Mouse (Mus musculus) spleen, adult 2 months (tissue): ENCODE data around the gene Spata20. TPM values are rescaled to one million over a fixed set of nuclear protein-coding genes. Genes with fewer than 3 reads are reported as not detected.

Source experiments
- DNase-seq, 2 experiments: peaks; one replicate each; pipeline versions ENCODE4 v3.0.0 to v3.0.0-alpha.2; 2012 to 2021; ENCODE audit warnings: low spot score in 2 of 2, low read depth in 1 of 2
- H3K27ac ChIP-seq: fragments of 200-500 bp; 2 replicates; pipeline ENCODE4 v1.5.1; 2012; ENCODE audit warnings: low read length, inconsistent platforms; ENCODE audit not compliant: insufficient read depth
- H3K27me3 ChIP-seq: fragments of 200-500 bp; 2 replicates; pipeline ENCODE4 v1.6.1; 2012; ENCODE audit warnings: mild to moderate bottlenecking, moderate library complexity, low read length, inconsistent platforms; ENCODE audit not compliant: control insufficient read depth, insufficient read depth
- H3K36me3 ChIP-seq: fragments of 200-500 bp; 2 replicates; pipeline ENCODE4 v1.6.1; 2012; ENCODE audit warnings: mild to moderate bottlenecking, low read length, inconsistent platforms; ENCODE audit not compliant: control insufficient read depth, insufficient read depth
- H3K4me1 ChIP-seq: fragments of 200-500 bp; 2 replicates; pipeline ENCODE4 v1.6.1; 2011; ENCODE audit warnings: inconsistent platforms; ENCODE audit not compliant: control insufficient read depth, insufficient read depth, insufficient read length
- H3K4me3 ChIP-seq: fragments of 200-500 bp; 2 replicates; pipeline ENCODE4 v1.5.1; 2011; ENCODE audit warnings: mild to moderate bottlenecking, inconsistent platforms; ENCODE audit not compliant: insufficient read depth, insufficient read length; ENCODE audit errors: extremely low read depth
- CTCF ChIP-seq: fragments of 200-500 bp; IDR thresholded peaks from 2 replicates; pipeline ENCODE4 v1.5.1; 2011; ENCODE audit warnings: mild to moderate bottlenecking, inconsistent platforms; ENCODE audit not compliant: insufficient read depth, insufficient read length, insufficient replicate concordance; ENCODE audit errors: extremely low read depth
- POLR2A ChIP-seq: fragments of 200-500 bp; IDR thresholded peaks from 2 replicates; pipeline ENCODE4 v1.6.1; 2011; ENCODE audit warnings: low read depth, low read length, inconsistent platforms
- WGBS: fragments of 180-500 bp; shearing (Covaris S2); methylation state at CpG from one replicate; pipeline ENCODE4 v1.1.7; 2018; 5-methylcytosine and 5-hydroxymethylcytosine counted together
- polyA plus RNA-seq: library from polyadenylated mRNA; depleted of rRNA; stranded (reverse); fragments of >200 nt; gene quantifications from 2 replicates; pipeline ENCODE4 v1.2.3, GENCODE M21; 2012

Spata20 gene
- polyA plus RNA-seq, 1 experiment, result not detected

DNA sequence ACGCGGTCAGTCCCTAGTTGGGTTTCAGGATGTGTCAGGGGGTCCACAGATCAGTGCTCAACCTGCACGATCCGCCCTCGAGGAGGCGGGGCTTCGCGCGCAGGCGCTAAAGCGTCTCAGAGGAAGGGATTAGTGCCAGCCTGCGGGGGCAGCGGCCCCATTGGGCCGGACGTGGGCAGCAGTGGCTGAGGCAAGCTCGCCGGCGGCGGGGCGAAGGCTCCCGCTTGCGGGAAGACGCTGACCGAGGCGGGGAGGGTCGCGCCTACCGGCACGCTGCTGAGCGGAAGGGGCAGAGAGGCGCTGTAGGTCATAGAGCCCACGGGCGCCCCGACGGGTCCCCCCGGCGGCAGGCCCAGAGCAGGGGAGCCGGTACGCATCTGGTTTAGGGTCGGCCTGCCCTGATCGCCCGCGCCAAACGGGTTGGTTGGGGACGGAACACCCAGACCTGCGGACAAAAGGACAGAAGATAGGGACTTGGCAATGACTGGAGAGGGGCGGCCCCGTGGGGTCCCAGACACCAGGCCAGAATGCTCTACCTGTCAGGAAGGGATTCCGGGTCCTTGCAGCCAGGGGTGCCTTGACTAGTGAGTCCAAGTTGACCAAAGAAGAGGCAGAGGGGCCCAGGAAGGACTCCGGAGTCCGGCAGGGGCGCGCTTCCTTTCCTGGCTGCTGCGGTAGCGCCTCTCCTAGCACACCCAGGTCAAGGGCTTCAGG, 5.2 kb upstream of the Spata20 start:
- Histone ChIP-seq H3K4me3 (no peak overlapping the region), H3K27me3 (0 out of 2 replicates have a peak, but pooled peaks cover 4% of the 10 kb centered on the region), H3K4me1 (peaks cover 5% of the 10 kb centered on the region; the same call in 1 of the 2 replicates)

DNA sequence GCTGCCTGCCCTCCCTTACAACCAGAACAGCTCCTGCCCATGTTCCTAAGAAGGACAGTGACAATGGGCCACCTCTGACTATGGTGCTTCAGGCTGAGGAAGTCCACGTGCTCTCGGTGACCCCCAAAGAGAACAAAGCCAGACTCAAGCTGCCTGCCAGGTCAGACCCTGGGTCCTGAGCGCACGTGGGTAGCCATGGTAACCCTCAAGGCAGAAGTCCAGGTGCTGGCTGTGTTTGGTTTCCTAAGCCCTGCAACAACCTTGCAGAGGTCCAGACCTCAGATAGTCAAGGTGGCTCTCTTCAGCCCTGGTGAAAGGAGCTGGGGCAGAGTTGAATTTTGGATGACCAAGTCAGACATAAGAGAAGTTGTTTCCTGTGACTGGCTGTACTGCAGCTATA, 3.8 kb upstream of the Spata20 start:
- 0 out of 2 replicates have a peak, but pooled peaks cover 4% of the 10 kb centered on the region for H3K27me3 ChIP-seq
- peaks cover 5% of the 10 kb centered on the region; the same call in 1 of the 2 replicates for H3K4me1 ChIP-seq
- no peak for DNase-seq
- no peak for TF ChIP-seq POLR2A
- no peaks in the 10 kb centered on the region for H3K36me3 ChIP-seq
- 50% methylated on average over 4 of the region's 4 CpGs for WGBS
- H3K4me3 ChIP-seq, result no peak overlapping the region
- H3K27ac ChIP-seq, result no peak overlapping the region

More for the DNA sequence above, 5.2 kb upstream of the Spata20 start:
- WGBS, result 4% methylated on average over 55 of the region's 55 CpGs
- Histone ChIP-seq H3K27ac (no peak overlapping the region), H3K36me3 (no peaks in the 10 kb centered on the region)
- DNase-seq, result no peak
- TF ChIP-seq POLR2A, result no peak
- no peak for TF ChIP-seq CTCF

DNA sequence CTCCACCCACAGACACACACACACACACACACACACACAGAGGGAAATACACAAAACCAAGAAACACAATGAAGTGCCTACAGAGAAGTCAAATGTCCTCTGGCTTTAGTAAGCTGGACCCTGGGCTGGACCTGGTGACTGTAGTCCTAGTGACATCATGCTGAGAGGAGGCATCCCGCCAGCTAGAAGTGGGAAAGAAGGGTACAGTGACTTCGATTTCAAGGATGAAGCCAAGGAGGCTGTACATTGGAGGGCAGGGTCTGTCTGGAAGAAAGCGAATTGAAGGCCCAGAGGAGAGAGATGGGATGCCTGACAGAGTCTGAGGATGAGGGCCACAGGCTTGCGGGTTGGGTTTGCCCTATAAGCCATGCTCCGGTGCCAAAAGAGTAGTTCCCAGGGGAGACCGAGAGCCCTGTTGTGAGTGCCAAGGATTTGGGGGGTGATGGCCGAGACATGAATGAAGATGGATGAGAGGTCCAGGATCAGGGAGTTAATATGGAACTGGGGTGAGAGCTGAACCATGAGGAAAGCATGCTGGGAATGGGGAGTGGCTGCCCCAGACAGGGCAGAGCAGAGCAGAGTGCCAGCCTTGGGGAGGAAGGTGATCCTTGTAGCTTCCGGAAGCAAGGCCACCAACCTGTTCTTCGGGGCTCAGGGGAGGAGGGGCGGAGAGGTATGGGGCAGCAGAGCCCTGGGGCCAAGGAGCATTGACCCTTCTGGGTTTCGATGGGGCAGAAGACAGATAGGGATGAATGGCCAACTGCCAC, 3.0 kb upstream of the Spata20 start:
- H3K4me3 ChIP-seq, result no peak overlapping the region
- no peak overlapping the region for H3K27ac ChIP-seq
- H3K36me3 ChIP-seq, result no peaks in the 10 kb centered on the region
- TF ChIP-seq POLR2A (no peak), CTCF (no peak)
- peaks cover 5% of the 10 kb centered on the region; the same call in 1 of the 2 replicates for H3K4me1 ChIP-seq
- 0 out of 2 replicates have a peak, but pooled peaks cover 4% of the 10 kb centered on the region for H3K27me3 ChIP-seq
- DNase-seq, result no peak
- WGBS, result 91% methylated on average over 11 of the region's 11 CpGs

DNA sequence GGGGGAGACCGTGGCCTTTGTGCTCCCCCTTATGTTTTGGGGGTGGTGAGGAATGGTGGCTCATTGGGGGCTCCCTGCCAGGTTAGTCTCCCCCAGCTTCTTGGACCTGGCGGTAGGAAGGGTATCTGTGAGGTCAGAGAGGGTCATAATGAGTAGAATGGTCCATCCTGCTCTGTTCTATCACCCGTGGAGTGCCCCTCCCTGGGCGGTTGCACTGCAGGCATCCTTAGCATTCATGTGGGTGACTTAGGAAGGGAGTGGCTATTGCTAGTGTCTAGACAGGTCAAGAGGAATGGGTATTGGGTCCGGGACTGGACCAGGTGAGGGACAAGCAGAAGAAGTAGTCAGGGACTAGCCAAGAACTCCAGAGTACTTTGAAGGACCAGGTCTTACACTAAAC, 756 bp downstream of the Spata20 start:
- H3K27ac ChIP-seq, result no peak overlapping the region
- DNase-seq, result no peak
- no peak overlapping the region for H3K4me3 ChIP-seq
- 70% methylated on average over 5 of the region's 5 CpGs for WGBS
- H3K4me1 ChIP-seq, result no peaks in the 10 kb centered on the region
- 0 out of 2 replicates have a peak, but pooled peaks cover 2% of the 10 kb centered on the region for H3K27me3 ChIP-seq
- H3K36me3 ChIP-seq, result no peaks in the 10 kb centered on the region
- TF ChIP-seq CTCF (no peak), POLR2A (no peak)

DNA sequence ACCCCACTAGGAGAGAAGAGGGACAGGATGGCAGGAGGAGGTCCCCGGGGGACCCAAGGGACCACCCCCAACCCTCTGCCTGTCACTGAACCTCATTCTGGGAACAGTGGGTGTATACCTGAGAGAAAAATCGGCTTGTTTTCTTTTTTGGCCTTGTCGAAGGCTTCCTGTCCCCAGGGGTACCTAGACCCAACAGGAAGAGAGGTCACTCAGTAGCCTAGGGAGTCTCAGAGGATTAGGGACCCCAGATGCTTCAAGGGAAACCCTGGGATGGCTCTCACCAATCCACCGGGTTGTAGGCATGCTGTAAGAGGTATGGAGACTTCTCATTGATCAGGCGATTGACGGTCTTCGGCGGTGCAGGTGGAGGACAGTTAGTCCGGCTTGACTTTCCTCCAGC, 1.3 kb downstream of the Spata20 start:
- no peak overlapping the region for H3K4me3 ChIP-seq
- no peaks in the 10 kb centered on the region for H3K36me3 ChIP-seq
- 84% methylated on average over 9 of the region's 9 CpGs for WGBS
- TF ChIP-seq POLR2A (no peak), CTCF (no peak)
- DNase-seq, result no peak
- H3K27ac ChIP-seq, result no peak overlapping the region
- H3K4me1 ChIP-seq, result no peaks in the 10 kb centered on the region
- H3K27me3 ChIP-seq, result 0 out of 2 replicates have a peak, but pooled peaks cover 1% of the 10 kb centered on the region

DNA sequence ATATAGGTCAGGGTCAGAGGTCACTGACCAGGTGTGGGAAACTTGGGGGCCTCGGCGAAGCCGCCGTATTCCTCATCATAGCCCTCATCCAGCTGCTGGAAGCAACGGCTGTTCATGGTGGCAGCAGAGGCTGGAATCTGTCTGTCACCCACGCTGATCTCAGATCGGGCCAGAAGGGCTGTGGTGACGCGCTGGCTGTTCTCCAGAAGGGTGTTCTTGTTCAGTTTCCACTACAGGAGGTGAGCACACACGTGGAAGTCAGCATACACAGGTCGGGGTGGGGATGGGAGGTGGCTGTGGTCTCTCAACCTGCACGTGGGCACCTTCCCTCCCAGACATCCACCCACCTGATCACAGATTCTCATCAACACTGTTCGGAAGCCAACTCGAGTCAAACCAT, 2.1 kb downstream of the Spata20 start:
- Histone ChIP-seq H3K27me3 (no peaks in the 10 kb centered on the region), H3K4me1 (no peaks in the 10 kb centered on the region), H3K4me3 (no peak overlapping the region), H3K36me3 (no peaks in the 10 kb centered on the region), H3K27ac (no peak overlapping the region)
- TF ChIP-seq CTCF (no peak), POLR2A (no peak)
- WGBS, result 71% methylated on average over 14 of the region's 14 CpGs
- DNase-seq, result no peak

DNA sequence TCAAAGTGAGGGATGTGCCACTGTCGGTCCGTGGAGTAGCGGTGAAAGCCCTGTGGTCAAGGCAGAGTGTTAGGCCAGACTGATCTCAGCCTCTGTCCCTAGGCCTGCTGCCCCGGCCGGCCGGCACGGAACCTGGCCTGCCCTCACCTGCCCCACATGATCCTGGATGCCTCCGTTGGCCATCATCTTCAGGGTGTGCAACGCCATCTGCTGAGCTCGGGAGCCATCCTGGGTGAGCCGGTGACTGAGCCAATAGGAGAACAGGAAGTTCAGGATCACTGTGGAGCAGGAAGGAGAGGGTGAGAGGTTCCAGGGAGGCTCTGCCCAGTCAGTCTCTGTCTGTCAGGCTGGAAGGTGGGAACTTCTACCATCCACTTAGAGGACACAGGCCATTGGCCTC, 2.5 kb downstream of the Spata20 start:
- Histone ChIP-seq H3K27me3 (no peaks in the 10 kb centered on the region), H3K4me1 (no peaks in the 10 kb centered on the region), H3K27ac (no peak overlapping the region), H3K4me3 (no peak overlapping the region), H3K36me3 (no peaks in the 10 kb centered on the region)
- WGBS, result 90% methylated on average over 11 of the region's 11 CpGs
- DNase-seq, result no peak
- TF ChIP-seq POLR2A (no peak), CTCF (no peak)
